Mouse (Mus musculus): ENCODE measurements around the gene Trmt10a. TPM values are rescaled to one million over a fixed set of nuclear protein-coding genes. Genes with fewer than 3 reads are reported as not detected.

Gene Trmt10a
- 12.7 and 13.7 TPM in 2 replicates for polyA plus RNA-seq (2016; fragmentation: Nextera tagmentation; extraction: Ambion mirVana)

DNA sequence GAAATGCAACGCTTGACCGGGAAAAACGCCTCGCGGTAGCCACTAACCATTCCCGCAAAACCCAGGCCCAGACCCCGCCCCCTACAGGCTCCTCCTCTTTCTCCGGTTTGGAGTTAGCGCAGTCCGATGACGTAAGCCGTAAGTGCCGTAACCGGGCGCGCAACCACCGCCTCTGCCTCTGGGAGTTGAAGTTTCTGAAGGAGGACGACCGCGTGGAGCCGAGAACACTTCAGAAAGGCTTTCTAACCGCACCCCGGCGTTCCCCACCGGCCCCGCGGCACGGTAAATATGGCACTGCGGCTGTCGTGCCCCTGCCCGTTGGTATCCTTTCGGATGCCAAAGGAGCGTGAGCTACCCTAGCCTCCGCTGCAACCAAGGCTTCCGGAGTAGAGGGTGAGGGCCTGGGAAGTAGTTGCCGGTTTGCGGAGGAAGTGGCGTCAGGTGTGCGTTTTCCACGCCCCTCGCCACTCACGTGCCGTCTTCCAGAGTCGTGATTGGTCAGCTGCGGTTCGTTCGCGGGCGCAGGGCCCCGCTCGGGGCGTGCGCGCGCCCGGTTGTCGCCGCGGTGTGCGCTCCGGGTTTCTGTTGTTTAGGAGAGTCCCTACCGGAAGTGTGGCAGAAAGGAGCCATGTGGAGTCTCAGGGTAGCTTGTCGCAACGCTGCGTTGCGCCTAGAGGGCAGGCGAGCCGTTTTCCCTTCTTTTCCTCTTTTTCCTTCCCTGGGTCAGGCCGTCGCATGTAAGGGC lies at the start of gene Trmt10a:
TSS of gene Trmt10a (plus strand) at position 134 of the 745 bp plus-strand sequence.
- under 1% methylated on average over 70 of the region's 70 CpGs for WGBS
- Histone ChIP-seq H3K9me3 (no peaks in the 10 kb centered on the region), H3K27me3 (ENCODE audit: insufficient read depth, poor library complexity, severe bottlenecking) (no peaks in the 10 kb centered on the region), H3K4me1 (peaks cover 3% of the 10 kb centered on the region; the same call in 1 of the 2 replicates), H3K36me3 (peaks cover 4% of the 10 kb centered on the region), H3K27ac (peak within 1 kb of the TSS; percentile 96), H3K4me3 (peak within 1 kb of the TSS; percentile 73)
- peak; percentile 99 for DNase-seq (ENCODE audit: low spot score)

DNA sequence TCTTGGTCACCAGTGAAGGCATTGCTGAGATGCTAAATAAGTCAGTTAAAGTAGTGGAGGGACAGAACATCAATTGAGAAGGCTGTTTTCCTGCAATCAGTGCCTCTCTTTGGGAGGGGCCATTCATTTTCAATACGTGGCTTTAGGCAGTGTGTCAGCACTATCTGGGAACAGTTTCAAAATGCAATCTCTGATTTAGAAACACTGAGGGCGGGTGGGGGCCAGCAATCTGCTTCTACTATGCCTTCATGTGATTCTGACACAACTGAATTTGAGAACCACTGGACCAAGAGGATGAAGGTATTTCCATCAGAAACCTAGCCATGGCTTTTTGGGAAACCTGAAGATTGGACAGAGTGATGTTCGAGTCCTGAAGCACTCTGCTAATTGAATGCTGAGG lies 47.9 kb upstream of the Trmt10a start:
- DNase-seq (ENCODE audit: low spot score): no peak
- no peaks in the 10 kb centered on the region for H3K27me3 ChIP-seq (ENCODE audit: insufficient read depth, poor library complexity, severe bottlenecking)
- H3K27ac ChIP-seq: no peak overlapping the region
- no peaks in the 10 kb centered on the region for H3K9me3 ChIP-seq
- WGBS: 69% methylated on average over 3 of the region's 3 CpGs
- H3K4me3 ChIP-seq: no peak overlapping the region
- H3K4me1 ChIP-seq: peaks cover 22% of the 10 kb centered on the region; the same call in 1 of the 2 replicates
- H3K36me3 ChIP-seq: no peaks in the 10 kb centered on the region

DNA sequence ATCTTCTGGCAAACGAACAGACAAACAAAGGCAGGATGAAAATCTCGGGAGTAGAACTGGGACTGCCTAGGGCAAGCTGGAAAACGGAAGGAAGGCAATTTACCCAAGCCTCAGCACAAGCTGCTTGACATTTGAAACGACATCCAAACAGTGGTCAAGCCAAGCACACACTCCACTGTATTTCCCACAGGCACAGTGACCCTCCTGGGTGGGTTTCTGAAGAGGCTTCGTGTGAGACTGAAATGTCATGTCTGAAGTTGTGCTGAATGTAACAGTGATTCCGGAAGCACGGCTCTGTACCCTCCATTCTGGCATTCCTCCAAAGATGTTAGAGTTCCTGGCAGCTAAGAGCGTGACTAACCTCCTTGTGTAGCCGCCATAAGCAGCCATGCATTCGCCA lies 47.5 kb upstream of the Trmt10a start:
- Histone ChIP-seq H3K36me3 (no peaks in the 10 kb centered on the region), H3K4me3 (no peak overlapping the region), H3K27ac (no peak overlapping the region), H3K9me3 (no peaks in the 10 kb centered on the region), H3K27me3 (ENCODE audit: insufficient read depth, poor library complexity, severe bottlenecking) (no peaks in the 10 kb centered on the region), H3K4me1 (peaks cover 22% of the 10 kb centered on the region; the same call in 1 of the 2 replicates)
- 81% methylated on average over 10 of the region's 10 CpGs for WGBS
- DNase-seq (ENCODE audit: low spot score): no peak

DNA sequence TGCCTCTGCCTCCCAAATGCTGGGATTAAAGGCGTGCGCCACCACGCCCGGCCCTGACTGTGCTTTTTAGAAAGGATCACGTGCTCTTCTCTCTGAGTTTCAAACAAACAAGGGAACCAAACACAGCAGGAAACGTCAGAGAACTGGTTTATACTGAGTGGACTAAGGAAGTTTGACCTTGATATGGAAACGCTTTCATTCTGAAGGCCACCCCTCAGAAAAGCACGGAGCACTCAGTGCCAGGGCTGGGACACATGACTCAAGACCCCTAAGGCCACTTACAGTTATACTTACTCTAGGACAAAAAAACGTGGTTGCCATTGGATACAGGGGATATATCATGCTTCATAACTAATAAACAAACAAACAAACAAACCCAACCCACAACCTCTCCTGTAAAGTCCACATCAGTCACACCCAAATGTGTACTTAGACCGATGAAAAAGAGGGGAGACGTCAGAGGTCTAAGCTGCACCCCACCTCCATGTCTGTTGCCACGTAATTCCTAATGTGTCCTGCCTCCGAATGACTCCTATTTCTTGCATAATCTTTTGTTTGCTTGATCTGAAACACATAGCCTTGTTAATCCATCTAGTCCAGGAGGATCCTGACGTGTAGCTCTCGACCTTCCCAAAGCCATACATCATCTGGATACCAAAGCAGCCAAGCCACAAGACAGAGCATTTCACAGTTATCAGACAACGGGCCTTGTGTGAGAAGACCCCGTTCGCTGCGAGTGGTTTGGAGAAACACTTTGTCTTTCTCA lies 46.8 kb upstream of the Trmt10a start:
- DNase-seq (ENCODE audit: low spot score): no peak
- WGBS: 85% methylated on average over 19 of the region's 19 CpGs

DNA sequence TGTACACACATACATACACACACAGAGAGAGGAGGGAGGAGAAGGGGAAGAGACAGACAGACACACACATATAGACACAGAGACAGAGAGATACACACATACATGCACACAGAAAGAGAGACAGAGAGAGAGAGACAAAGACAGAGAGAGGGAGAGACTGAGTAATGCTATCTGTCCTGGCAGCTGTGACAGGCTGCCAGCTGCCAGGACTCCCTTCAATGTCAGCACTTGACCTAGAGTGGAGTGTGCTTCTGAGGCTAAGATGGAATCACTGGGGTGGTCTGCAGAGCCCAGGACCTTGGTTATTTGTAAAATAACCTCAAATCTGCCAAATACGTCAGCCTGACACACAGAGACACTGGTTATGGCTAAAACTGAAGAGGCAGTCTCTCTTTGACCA lies 45.5 kb upstream of the Trmt10a start:
- DNase-seq (ENCODE audit: low spot score): no peak
- peaks cover 22% of the 10 kb centered on the region; the same call in 1 of the 2 replicates for H3K4me1 ChIP-seq
- H3K27me3 ChIP-seq (ENCODE audit: insufficient read depth, poor library complexity, severe bottlenecking): no peaks in the 10 kb centered on the region
- H3K27ac ChIP-seq: peak overlapping the region; percentile 32; the same call in 1 of the 2 replicates
- H3K9me3 ChIP-seq: no peaks in the 10 kb centered on the region
- 67% methylated on average over 1 of the region's 1 CpGs for WGBS
- H3K4me3 ChIP-seq: no peak overlapping the region
- no peaks in the 10 kb centered on the region for H3K36me3 ChIP-seq

More for the DNA sequence above, 46.8 kb upstream of the Trmt10a start:
- Histone ChIP-seq H3K27me3 (ENCODE audit: insufficient read depth, poor library complexity, severe bottlenecking) (no peaks in the 10 kb centered on the region), H3K36me3 (no peaks in the 10 kb centered on the region), H3K4me3 (no peak overlapping the region), H3K27ac (peak overlapping the region; percentile 43; the same call in 1 of the 2 replicates), H3K4me1 (peaks cover 22% of the 10 kb centered on the region; the same call in 1 of the 2 replicates), H3K9me3 (no peaks in the 10 kb centered on the region)

DNA sequence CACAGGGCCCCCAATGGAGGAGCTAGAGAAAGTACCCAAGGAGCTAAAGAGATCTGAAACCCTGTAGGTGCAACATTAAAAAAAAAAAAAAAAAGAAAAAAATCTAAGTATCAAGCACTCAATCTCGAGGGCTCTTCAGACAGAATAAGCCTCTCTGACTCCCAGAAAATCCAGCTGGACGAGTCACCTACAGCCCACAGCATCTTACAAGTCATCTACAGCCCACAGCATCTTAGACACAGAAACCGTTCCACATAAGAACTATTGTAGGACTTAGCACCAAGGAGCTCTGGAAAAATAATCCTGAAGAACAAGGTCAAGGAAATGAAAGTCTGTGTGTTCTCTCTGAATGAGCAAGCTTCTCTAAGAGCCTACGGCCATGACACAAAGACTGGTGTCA lies 41.3 kb upstream of the Trmt10a start:
- 84% methylated on average over 4 of the region's 4 CpGs for WGBS
- H3K36me3 ChIP-seq: no peaks in the 10 kb centered on the region; the same call in 1 of the 2 replicates
- peaks cover 15% of the 10 kb centered on the region; the same call in 1 of the 2 replicates for H3K4me1 ChIP-seq
- no peak for DNase-seq (ENCODE audit: low spot score)
- H3K27me3 ChIP-seq (ENCODE audit: insufficient read depth, poor library complexity, severe bottlenecking): no peaks in the 10 kb centered on the region
- no peak overlapping the region for H3K27ac ChIP-seq
- H3K9me3 ChIP-seq: no peaks in the 10 kb centered on the region
- H3K4me3 ChIP-seq: no peak overlapping the region

DNA sequence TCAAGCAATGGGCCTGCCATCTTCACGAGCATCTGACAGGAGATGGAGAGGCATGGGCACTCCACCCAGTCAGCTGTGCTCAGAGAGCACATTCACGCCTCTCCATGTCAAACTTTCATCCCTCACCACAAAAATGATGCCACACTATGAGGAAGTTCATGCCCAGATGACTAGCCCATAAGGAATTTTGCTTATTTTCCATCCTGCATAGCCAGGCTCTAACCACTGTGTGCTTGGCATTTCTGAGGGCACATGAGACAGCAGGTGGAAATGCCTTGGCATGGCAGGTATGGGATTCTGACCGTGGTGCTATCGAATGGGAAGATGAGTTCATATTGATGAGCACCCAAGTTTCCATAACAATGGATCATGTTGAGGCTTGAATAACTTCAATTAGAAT lies 39.6 kb upstream of the Trmt10a start:
- H3K9me3 ChIP-seq: no peaks in the 10 kb centered on the region
- no peaks in the 10 kb centered on the region for H3K27me3 ChIP-seq (ENCODE audit: insufficient read depth, poor library complexity, severe bottlenecking)
- no peak for DNase-seq (ENCODE audit: low spot score)
- 84% methylated on average over 4 of the region's 4 CpGs for WGBS
- H3K4me1 ChIP-seq: no peaks in the 10 kb centered on the region
- no peaks in the 10 kb centered on the region; the same call in 1 of the 2 replicates for H3K36me3 ChIP-seq
- no peak overlapping the region for H3K4me3 ChIP-seq
- no peak overlapping the region for H3K27ac ChIP-seq

DNA sequence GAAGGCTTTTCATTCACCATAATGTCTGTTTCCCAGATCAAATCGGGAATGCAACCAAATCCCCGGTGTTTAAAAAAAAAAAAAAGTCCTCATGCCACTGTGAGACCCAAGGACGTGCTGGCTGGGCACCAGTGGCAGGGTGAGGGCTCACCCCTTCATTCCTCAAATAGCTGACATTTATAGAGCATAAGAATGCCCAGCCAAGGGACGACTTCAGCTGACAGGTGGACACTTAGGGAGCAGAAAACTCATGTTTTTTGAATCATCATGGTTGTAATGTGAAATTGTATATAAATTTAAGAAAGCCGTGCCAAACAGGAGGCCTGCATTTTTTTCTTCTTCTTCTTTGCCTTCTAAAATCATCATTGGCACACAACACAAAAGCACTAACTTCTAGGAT lies 38.2 kb upstream of the Trmt10a start:
- Histone ChIP-seq H3K9me3 (no peaks in the 10 kb centered on the region), H3K36me3 (no peaks in the 10 kb centered on the region; the same call in 1 of the 2 replicates), H3K4me3 (no peak overlapping the region), H3K27me3 (ENCODE audit: insufficient read depth, poor library complexity, severe bottlenecking) (no peaks in the 10 kb centered on the region), H3K4me1 (no peaks in the 10 kb centered on the region), H3K27ac (no peak overlapping the region)
- 69% methylated on average over 5 of the region's 5 CpGs for WGBS
- DNase-seq (ENCODE audit: low spot score): no peak

DNA sequence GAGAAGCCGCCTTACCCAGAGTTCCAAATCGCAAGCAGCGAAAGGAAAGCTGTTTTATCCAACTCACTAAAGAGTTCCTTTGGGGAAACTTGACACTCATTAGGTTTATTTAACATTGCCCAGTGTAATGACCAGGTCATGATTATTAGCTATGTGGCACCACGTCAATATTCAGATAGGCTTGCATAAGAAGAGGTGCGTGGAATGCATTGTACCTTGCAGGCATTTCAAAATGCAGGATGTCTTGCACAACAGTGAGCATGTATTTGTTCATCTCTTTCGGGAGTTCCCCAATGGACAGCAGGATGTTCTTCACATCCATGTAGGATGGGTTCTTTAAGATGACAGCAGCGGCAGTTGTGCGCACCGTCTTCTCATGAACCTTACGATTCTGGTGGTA lies 36.4 kb upstream of the Trmt10a start:
- H3K27ac ChIP-seq: no peak overlapping the region
- no peaks in the 10 kb centered on the region for H3K4me1 ChIP-seq
- H3K4me3 ChIP-seq: no peak overlapping the region
- no peaks in the 10 kb centered on the region for H3K9me3 ChIP-seq
- H3K27me3 ChIP-seq (ENCODE audit: insufficient read depth, poor library complexity, severe bottlenecking): no peaks in the 10 kb centered on the region
- 92% methylated on average over 10 of the region's 10 CpGs for WGBS
- no peaks in the 10 kb centered on the region; the same call in 1 of the 2 replicates for H3K36me3 ChIP-seq
- peak; percentile 6 for DNase-seq (ENCODE audit: low spot score)

DNA sequence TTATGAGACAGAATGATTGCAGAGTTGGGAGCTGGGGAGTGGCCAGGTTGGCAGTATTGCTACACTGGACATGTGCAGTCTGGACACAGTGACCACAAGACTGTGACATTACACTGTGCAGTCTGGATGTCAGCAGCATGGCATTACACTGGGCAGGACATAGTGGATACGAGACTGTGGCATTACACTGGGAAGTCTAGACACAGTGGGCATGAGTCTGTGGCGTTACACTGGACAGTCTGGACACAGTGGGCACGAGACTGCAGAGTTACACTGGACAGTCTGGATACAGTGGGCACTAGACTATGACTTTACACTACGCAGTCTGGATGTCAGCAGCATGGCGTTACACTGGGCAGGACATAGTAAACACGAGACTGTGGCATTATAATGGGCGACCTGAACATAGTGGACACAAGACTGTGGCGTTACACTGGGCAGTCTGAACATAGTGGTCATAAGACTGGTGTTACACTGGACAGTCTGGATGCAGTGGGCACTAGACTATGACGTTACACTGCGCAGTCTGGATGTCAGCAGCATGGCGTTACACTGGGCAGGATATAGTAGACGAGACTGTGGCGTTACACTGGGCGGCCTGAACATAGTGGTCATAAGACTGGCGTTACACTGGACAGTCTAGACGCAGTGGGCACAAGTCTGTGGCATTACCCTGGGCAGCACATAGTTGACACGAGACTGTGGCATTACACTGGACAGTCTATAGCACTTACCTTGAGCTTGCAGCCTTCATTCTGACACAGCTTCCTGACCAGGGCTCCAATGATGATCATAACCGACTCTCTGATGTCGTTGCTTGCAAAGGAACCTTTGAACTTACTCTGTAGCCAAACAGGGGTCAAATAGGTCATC lies 32.1 kb upstream of the Trmt10a start:
- no peak overlapping the region for H3K4me3 ChIP-seq
- no peaks in the 10 kb centered on the region for H3K36me3 ChIP-seq
- H3K4me1 ChIP-seq: no peaks in the 10 kb centered on the region
- WGBS: 86% methylated on average over 19 of the region's 19 CpGs
- DNase-seq (ENCODE audit: low spot score): no peak
- no peak overlapping the region for H3K27ac ChIP-seq
- H3K9me3 ChIP-seq: no peaks in the 10 kb centered on the region
- H3K27me3 ChIP-seq (ENCODE audit: insufficient read depth, poor library complexity, severe bottlenecking): no peaks in the 10 kb centered on the region

DNA sequence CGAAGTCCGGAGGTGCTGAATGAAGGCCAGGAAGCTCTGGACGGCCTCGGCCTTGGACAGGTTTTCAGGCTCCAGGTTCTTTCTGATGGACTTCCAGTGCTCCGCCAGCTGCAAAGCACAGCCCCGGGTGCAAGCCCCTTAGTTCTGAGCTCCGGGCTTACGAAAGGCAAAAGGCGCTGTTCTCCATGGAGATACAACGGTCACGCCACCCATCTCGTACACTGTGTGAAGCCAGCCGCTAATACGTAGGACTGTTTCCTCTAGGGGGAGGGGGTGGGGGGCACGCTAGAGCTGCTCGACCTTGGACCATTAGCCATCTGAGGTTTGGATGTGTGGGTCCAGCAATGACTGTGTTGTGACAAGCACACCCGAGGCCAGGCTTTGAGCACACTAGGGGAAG lies 29.1 kb upstream of the Trmt10a start:
- no peak for DNase-seq (ENCODE audit: low spot score)
- no peak overlapping the region for H3K27ac ChIP-seq
- H3K4me1 ChIP-seq: peaks cover 5% of the 10 kb centered on the region
- no peaks in the 10 kb centered on the region for H3K27me3 ChIP-seq (ENCODE audit: insufficient read depth, poor library complexity, severe bottlenecking)
- WGBS: 78% methylated on average over 17 of the region's 17 CpGs
- no peak overlapping the region for H3K4me3 ChIP-seq
- no peaks in the 10 kb centered on the region for H3K9me3 ChIP-seq
- H3K36me3 ChIP-seq: no peaks in the 10 kb centered on the region

DNA sequence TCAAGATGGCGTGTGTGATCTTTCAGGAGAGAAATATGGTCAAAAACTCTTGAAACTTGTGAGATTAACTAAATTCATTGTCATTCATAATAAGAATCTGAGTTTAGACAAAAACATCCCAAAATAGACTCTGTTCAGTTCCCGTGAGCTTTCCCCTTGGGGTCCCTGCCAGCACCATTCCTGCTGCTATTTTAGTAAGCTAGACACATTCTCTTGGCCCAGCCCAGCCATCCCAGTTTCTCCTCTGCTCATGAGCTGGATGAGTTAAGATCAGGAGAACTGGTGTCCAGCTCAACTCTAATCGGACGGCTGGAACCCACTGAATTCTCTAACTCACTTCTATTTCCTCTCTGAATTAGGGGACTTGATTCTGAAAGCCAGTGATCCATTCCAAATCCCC lies 26.4 kb upstream of the Trmt10a start:
- Histone ChIP-seq H3K36me3 (no peaks in the 10 kb centered on the region), H3K4me1 (peaks cover 13% of the 10 kb centered on the region), H3K27ac (0 out of 2 replicates have a peak overlapping the region, but pooled peaks have one; percentile 29), H3K9me3 (no peaks in the 10 kb centered on the region), H3K4me3 (no peak overlapping the region), H3K27me3 (ENCODE audit: insufficient read depth, poor library complexity, severe bottlenecking) (no peaks in the 10 kb centered on the region)
- no peak for DNase-seq (ENCODE audit: low spot score)
- WGBS: 71% methylated on average over 4 of the region's 4 CpGs

Measured in heart, embryonic 10.5 days (tissue).